Mouse (Mus musculus) hindbrain, embryonic 11.5 days (tissue): ENCODE measurements around the gene Fto. TPM values are rescaled to one million over a fixed set of nuclear protein-coding genes. Genes with fewer than 3 reads are reported as not detected.
A peak's percentile ranks its signal among the peaks of the same experiment; 100 is the strongest.

Experiments
- ATAC-seq: fragments of 200-750 bp; cut with Nextera tagmentation; 2 replicates; pipeline ENCODE4 v1.8.0; 2017; ENCODE audit warnings: mild to moderate bottlenecking, moderate TSS enrichment, moderate library complexity; ENCODE audit not compliant: low FRiP score
- DNase-seq: peaks from one replicate; pipeline ENCODE4 v3.0.0-alpha.2; 2015; ENCODE audit warnings: low spot score
- H3K27ac ChIP-seq: fragments of 300-500 bp; sonication (generic); 2 replicates; pipeline ENCODE4 v1.5.1; 2014; ENCODE audit warnings: mild to moderate bottlenecking, low read depth, low read length
- H3K27me3 ChIP-seq: fragments of 300-500 bp; sonication (generic); 2 replicates; pipeline ENCODE4 v1.6.1; 2014; ENCODE audit warnings: mild to moderate bottlenecking, low read length, moderate library complexity, mixed read lengths; ENCODE audit not compliant: control insufficient read depth, insufficient read depth
- H3K36me3 ChIP-seq: fragments of 300-500 bp; sonication (generic); 2 replicates; pipeline ENCODE4 v1.6.1; 2014; ENCODE audit warnings: mild to moderate bottlenecking, low read length, moderate library complexity, mixed read lengths; ENCODE audit not compliant: control insufficient read depth, insufficient read depth
- H3K4me1 ChIP-seq: fragments of 300-500 bp; sonication (generic); replicated peaks from 2 replicates; pipeline ENCODE4 v1.6.1; 2014; ENCODE audit warnings: low read length, mixed read lengths; ENCODE audit not compliant: control insufficient read depth, insufficient read depth
- H3K4me2 ChIP-seq: fragments of 300-500 bp; sonication (generic); replicated peaks from 2 replicates; pipeline ENCODE4 v1.6.1; 2014; ENCODE audit warnings: mild to moderate bottlenecking, low read depth, low read length
- H3K4me3 ChIP-seq: fragments of 300-500 bp; sonication (generic); 2 replicates; pipeline ENCODE4 v1.5.1; 2014; ENCODE audit warnings: low read depth, low read length
- H3K9ac ChIP-seq: fragments of 300-500 bp; sonication (generic); 2 replicates; pipeline ENCODE4 v1.6.1; 2014; ENCODE audit warnings: low read depth, low read length
- H3K9me3 ChIP-seq: fragments of 300-500 bp; sonication (generic); 2 replicates; pipeline ENCODE4 v1.6.1; 2016; ENCODE audit warnings: low read length; ENCODE audit not compliant: control insufficient read depth
- WGBS: fragments of 180-500 bp; shearing (Covaris S2); extraction: QIAGEN DNeasy Blood & Tissue Kit; methylation state at CpG from one replicate; pipeline ENCODE4 v1.1.7; 2014; 5-methylcytosine and 5-hydroxymethylcytosine counted together
- polyA plus RNA-seq: library from polyadenylated mRNA; unstranded; fragments of >200 nt; fragmentation: Nextera tagmentation; extraction: Ambion mirVana; gene quantifications from 2 replicates; pipeline ENCODE4 v1.2.1, GENCODE M21; 2014

Fto gene
- polyA plus RNA-seq, 1 experiment from 2014 or later = 94.7 TPM

- DNase-seq (no peak), ATAC-seq (no peak)
- Histone ChIP-seq H3K36me3 (no peaks in the 10 kb centered on the region), H3K27ac (no peak overlapping the region), H3K9me3 (no peaks in the 10 kb centered on the region), H3K27me3 (no peaks in the 10 kb centered on the region), H3K4me3 (no peak overlapping the region), H3K4me1 (0 out of 2 replicates have a peak, but pooled peaks cover 2% of the 10 kb centered on the region), H3K9ac (no peak overlapping the region), H3K4me2 (no peak overlapping the region)
- WGBS = 83% methylated on average over 5 of the region's 5 CpGs
Observed at GRCm38 (mm10) chr8:91557041-91557587, 243.8 kb downstream of the Fto start.

- no peaks in the 10 kb centered on the region for H3K9me3 ChIP-seq
- 0 out of 2 replicates have a peak, but pooled peaks cover under 1% of the 10 kb centered on the region for H3K4me1 ChIP-seq
- H3K4me2 ChIP-seq = no peak overlapping the region
- H3K9ac ChIP-seq = no peak overlapping the region
- WGBS = 76% methylated on average over 6 of the region's 6 CpGs
- no peak overlapping the region for H3K4me3 ChIP-seq
- H3K27me3 ChIP-seq = no peaks in the 10 kb centered on the region
- ATAC-seq (no peak), DNase-seq (no peak)
- no peak overlapping the region for H3K27ac ChIP-seq
- H3K36me3 ChIP-seq = no peaks in the 10 kb centered on the region
Observed at GRCm38 (mm10) chr8:91558408-91558807, 245.1 kb downstream of the Fto start.

- whole genome bisulfite sequencing = 85% methylated on average over 6 of the region's 6 CpGs
- H3K36me3 ChIP-seq = no peaks in the 10 kb centered on the region
- ATAC-seq (no peak), DNase-seq (no peak)
- H3K27ac ChIP-seq = no peak overlapping the region
- H3K9ac ChIP-seq = no peak overlapping the region
- no peak overlapping the region for H3K4me2 ChIP-seq
- no peaks in the 10 kb centered on the region for H3K27me3 ChIP-seq
- no peak overlapping the region for H3K4me3 ChIP-seq
- H3K9me3 ChIP-seq = no peaks in the 10 kb centered on the region
- no peaks in the 10 kb centered on the region for H3K4me1 ChIP-seq
Observed at GRCm38 (mm10) chr8:91560017-91560591, 246.8 kb downstream of the Fto start.

- no peak for ATAC-seq
- H3K9ac ChIP-seq = no peak overlapping the region
- DNase-seq = no peak
- no peaks in the 10 kb centered on the region; the same call in 1 of the 2 replicates for H3K4me1 ChIP-seq
- H3K36me3 ChIP-seq = no peaks in the 10 kb centered on the region
- WGBS = 90% methylated on average over 4 of the region's 4 CpGs
- H3K27ac ChIP-seq = no peak overlapping the region
- no peaks in the 10 kb centered on the region for H3K9me3 ChIP-seq
- no peak overlapping the region for H3K4me2 ChIP-seq
- no peaks in the 10 kb centered on the region for H3K27me3 ChIP-seq
- no peak overlapping the region for H3K4me3 ChIP-seq
Observed at GRCm38 (mm10) chr8:91561241-91561640, 247.9 kb downstream of the Fto start.

GRCm38 (mm10) chr8:91562600-91562999 is 249.3 kb downstream of the Fto start:
- no peak for ATAC-seq
- H3K4me1 ChIP-seq = peaks cover 2% of the 10 kb centered on the region; the same call in 1 of the 2 replicates
- WGBS = 61% methylated on average over 7 of the region's 7 CpGs

GRCm38 (mm10) chr8:91563326-91563725 is 250.0 kb downstream of the Fto start:
- WGBS = 96% methylated on average over 3 of the region's 3 CpGs
- no peak overlapping the region for H3K9ac ChIP-seq
- no peaks in the 10 kb centered on the region for H3K9me3 ChIP-seq
- no peak overlapping the region for H3K4me2 ChIP-seq
- ATAC-seq (no peak), DNase-seq (no peak)
- no peaks in the 10 kb centered on the region for H3K36me3 ChIP-seq
- H3K27ac ChIP-seq = no peak overlapping the region
- peaks cover 2% of the 10 kb centered on the region; the same call in 1 of the 2 replicates for H3K4me1 ChIP-seq
- H3K27me3 ChIP-seq = no peaks in the 10 kb centered on the region
- H3K4me3 ChIP-seq = no peak overlapping the region

More at GRCm38 (mm10) chr8:91562600-91562999, 249.3 kb downstream of the Fto start:
- Histone ChIP-seq H3K36me3 (no peaks in the 10 kb centered on the region), H3K27ac (no peak overlapping the region), H3K9me3 (no peaks in the 10 kb centered on the region), H3K4me3 (no peak overlapping the region), H3K27me3 (no peaks in the 10 kb centered on the region), H3K9ac (no peak overlapping the region), H3K4me2 (no peak overlapping the region)
- no peak for DNase-seq

GRCm38 (mm10) chr8:91565869-91566502 is 252.7 kb downstream of the Fto start:
- DNase-seq (peak; percentile 51), ATAC-seq (peak; percentile 80)
- Histone ChIP-seq H3K4me2 (no peak overlapping the region; the same call in 1 of the 2 replicates), H3K4me3 (no peak overlapping the region), H3K9me3 (no peaks in the 10 kb centered on the region), H3K36me3 (no peaks in the 10 kb centered on the region), H3K4me1 (peaks cover 2% of the 10 kb centered on the region; the same call in 1 of the 2 replicates), H3K27me3 (no peaks in the 10 kb centered on the region), H3K9ac (no peak overlapping the region), H3K27ac (peak overlapping the region; percentile 63; the same call in 1 of the 2 replicates)
- WGBS = 47% methylated on average over 12 of the region's 12 CpGs

GRCm38 (mm10) chr8:91566503-91566869 is 253.2 kb downstream of the Fto start:
- H3K4me1 ChIP-seq = peaks cover 2% of the 10 kb centered on the region; the same call in 1 of the 2 replicates
- H3K27ac ChIP-seq = peak overlapping the region; percentile 63; the same call in 1 of the 2 replicates
- ATAC-seq (peak; percentile 78), DNase-seq (no peak)
- WGBS = 44% methylated on average over 2 of the region's 2 CpGs
- H3K9ac ChIP-seq = no peak overlapping the region
- no peaks in the 10 kb centered on the region for H3K27me3 ChIP-seq
- H3K9me3 ChIP-seq = no peaks in the 10 kb centered on the region
- no peaks in the 10 kb centered on the region for H3K36me3 ChIP-seq
- no peak overlapping the region; the same call in 1 of the 2 replicates for H3K4me2 ChIP-seq
- H3K4me3 ChIP-seq = no peak overlapping the region
